Mouse (Mus musculus): Measurements from ENCODE around the gene Cbr4. TPM values are rescaled to one million over a fixed set of nuclear protein-coding genes. Genes with fewer than 3 reads are reported as not detected.

Cbr4 gene
- polyA plus RNA-seq, 1 experiment from 2014 or later = 37.7 TPM

DNA sequence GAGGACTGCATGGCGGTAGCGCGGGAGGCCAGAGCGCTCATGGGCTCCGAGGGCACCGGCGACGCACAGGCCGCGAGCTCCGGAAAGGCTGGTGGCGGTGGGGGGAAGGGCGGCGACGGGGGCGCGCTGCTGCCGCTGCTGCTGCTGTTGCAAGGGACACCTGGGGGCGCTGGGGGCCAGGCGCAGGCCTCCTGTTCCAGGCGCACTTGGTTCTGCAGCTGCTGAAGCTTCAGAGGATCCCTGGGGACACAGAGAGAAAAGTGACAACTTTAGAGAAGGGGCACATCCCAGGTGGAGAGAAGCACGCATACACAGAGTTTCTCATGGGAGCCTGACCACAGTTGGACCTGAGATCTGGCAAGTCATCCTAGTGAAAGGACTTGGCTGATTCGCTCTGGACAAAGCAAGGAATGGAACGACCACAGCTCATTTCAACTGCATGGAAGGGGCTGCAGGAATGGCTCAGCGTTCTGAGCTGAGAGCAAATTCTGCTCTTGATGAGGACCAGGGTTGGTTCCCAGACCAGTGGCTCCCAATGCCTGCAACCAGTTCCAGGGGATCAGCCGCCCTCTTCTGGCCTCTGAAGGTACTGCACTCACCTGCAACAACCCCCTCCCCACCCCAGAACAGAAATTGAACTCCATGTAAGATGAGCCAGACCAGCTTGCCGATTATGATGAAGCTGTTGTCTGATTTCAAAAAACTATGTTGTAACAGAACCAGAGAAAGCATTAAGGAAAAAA lies 62.6 kb downstream of the Cbr4 start:
- 63% methylated on average over 27 of the region's 27 CpGs for WGBS
- H3K4me2 ChIP-seq (replicated peaks; ENCODE audit: low read depth, low read length) = no peak overlapping the region
- no peaks in the 10 kb centered on the region for H3K27me3 ChIP-seq (replicated peaks; ENCODE audit: insufficient read depth, low read length)
- ATAC-seq = no peak
- no peaks in the 10 kb centered on the region; the same call in 1 of the 2 replicates for H3K4me1 ChIP-seq (ENCODE audit: insufficient read depth, low read depth, low read length)
- H3K4me3 ChIP-seq (ENCODE audit: low read depth, low read length) = no peak overlapping the region
- 0 out of 2 replicates have a peak, but pooled peaks cover 7% of the 10 kb centered on the region for H3K36me3 ChIP-seq (ENCODE audit: insufficient read depth, low read length)
- no peak overlapping the region for H3K27ac ChIP-seq (ENCODE audit: low read length)
- no peaks in the 10 kb centered on the region for H3K9me3 ChIP-seq (ENCODE audit: low read length)
- no peak for TF ChIP-seq EP300 (IDR thresholded peaks at IDR 0.05)
- TF ChIP-seq CTCF (IDR thresholded peaks at IDR 0.05) = peak; percentile 58
- DNase-seq (ENCODE audit: low spot score) = no peak
- no peak overlapping the region for H3K9ac ChIP-seq (replicated peaks; ENCODE audit: low read depth)

DNA sequence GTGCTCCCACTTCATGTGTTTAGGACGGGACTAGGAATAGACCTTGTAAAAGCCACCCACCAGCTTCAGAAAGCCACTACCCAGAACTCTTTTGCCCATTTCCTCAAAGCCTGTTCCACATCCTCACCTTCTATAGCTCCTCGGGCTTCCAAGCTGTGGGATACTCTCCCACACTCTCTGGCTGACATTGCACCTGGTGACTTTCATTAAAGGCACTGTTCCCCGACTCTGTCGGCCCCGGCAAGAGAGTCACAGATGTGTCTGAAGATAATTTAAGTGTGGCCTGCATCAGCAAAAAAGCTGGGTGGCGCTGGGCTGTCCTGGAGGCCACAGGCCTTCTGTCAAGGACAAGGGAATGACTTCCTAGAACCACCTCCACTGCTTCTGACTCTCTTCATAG lies 64.7 kb downstream of the Cbr4 start:
- no peak overlapping the region for H3K4me2 ChIP-seq (replicated peaks; ENCODE audit: low read depth, low read length)
- no peak overlapping the region for H3K27ac ChIP-seq (ENCODE audit: low read length)
- H3K4me1 ChIP-seq (ENCODE audit: insufficient read depth, low read depth, low read length) = no peaks in the 10 kb centered on the region; the same call in 1 of the 2 replicates
- 66% methylated on average over 6 of the region's 6 CpGs for WGBS
- no peak overlapping the region for H3K4me3 ChIP-seq (ENCODE audit: low read depth, low read length)
- H3K27me3 ChIP-seq (replicated peaks; ENCODE audit: insufficient read depth, low read length) = no peaks in the 10 kb centered on the region
- ATAC-seq (no peak), DNase-seq (ENCODE audit: low spot score) (no peak)
- H3K36me3 ChIP-seq (ENCODE audit: insufficient read depth, low read length) = 0 out of 2 replicates have a peak, but pooled peaks cover 7% of the 10 kb centered on the region
- TF ChIP-seq EP300 (IDR thresholded peaks at IDR 0.05) = no peak
- no peak for TF ChIP-seq CTCF (IDR thresholded peaks at IDR 0.05)
- no peak overlapping the region for H3K9ac ChIP-seq (replicated peaks; ENCODE audit: low read depth)
- no peaks in the 10 kb centered on the region for H3K9me3 ChIP-seq (ENCODE audit: low read length)

DNA sequence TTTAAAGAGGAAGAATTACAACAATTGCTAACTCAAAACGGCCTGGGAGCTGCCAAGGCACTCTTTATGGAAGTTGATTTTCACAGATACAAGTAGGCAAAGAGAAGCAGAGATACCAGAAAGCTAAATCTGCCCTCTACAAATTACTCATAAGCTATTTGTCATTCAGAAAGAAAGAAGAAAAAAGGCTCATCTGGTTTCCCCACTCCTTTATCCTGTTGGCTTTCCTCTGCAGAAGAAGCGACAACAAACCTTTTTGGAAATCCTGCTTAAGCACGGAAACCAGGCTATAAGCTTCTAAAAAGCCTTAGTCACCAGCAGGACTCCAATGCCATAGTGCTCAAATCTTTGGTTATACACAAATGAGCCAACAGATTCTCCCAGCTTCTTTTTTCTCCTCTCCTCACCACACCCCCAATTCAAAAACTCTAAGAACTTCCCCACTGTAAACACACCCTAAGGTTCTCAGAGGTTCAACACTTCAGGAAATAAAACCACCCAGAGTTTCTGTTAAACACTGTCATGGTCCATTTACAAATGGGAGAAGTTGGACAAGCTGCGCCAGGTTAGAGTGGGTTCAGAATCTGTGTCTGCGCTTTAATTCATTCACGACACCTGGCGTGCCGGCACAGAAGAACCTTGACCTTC lies 65.3 kb downstream of the Cbr4 start:
- 82% methylated on average over 8 of the region's 8 CpGs for WGBS
- Histone ChIP-seq H3K36me3 (ENCODE audit: insufficient read depth, low read length) (0 out of 2 replicates have a peak, but pooled peaks cover 7% of the 10 kb centered on the region), H3K4me1 (ENCODE audit: insufficient read depth, low read depth, low read length) (no peaks in the 10 kb centered on the region; the same call in 1 of the 2 replicates), H3K27me3 (replicated peaks; ENCODE audit: insufficient read depth, low read length) (no peaks in the 10 kb centered on the region), H3K9ac (replicated peaks; ENCODE audit: low read depth) (no peak overlapping the region), H3K27ac (ENCODE audit: low read length) (peak overlapping the region; percentile 3; the same call in 1 of the 2 replicates), H3K4me3 (ENCODE audit: low read depth, low read length) (no peak overlapping the region), H3K9me3 (ENCODE audit: low read length) (no peaks in the 10 kb centered on the region), H3K4me2 (replicated peaks; ENCODE audit: low read depth, low read length) (no peak overlapping the region)
- DNase-seq (ENCODE audit: low spot score) (no peak), ATAC-seq (no peak)
- TF ChIP-seq EP300 (IDR thresholded peaks at IDR 0.05) (no peak), CTCF (IDR thresholded peaks at IDR 0.05) (no peak)

DNA sequence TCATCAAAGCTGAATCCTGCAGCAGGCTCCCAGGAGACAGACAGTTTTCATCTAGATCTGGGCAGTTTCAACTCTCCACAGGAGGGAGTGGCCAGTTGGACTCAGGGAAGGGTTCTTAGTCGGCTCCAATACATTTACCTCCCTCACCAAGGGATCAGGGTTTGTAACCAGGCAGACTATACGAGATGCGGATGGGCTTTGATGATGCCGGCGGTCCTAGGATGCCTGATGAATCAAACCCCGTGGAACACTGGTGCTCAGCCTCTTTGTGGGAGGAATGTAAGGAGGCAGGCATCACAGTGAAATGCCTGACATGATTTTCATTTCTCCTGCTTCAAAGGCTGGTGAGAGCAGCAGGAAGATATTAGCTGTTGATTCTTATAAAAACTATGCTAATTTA lies 67.8 kb downstream of the Cbr4 start:
- H3K4me3 ChIP-seq (ENCODE audit: low read depth, low read length) = no peak overlapping the region
- H3K36me3 ChIP-seq (ENCODE audit: insufficient read depth, low read length) = no peaks in the 10 kb centered on the region
- peaks cover 7% of the 10 kb centered on the region; the same call in 1 of the 2 replicates for H3K4me1 ChIP-seq (ENCODE audit: insufficient read depth, low read depth, low read length)
- no peak for ATAC-seq
- H3K27ac ChIP-seq (ENCODE audit: low read length) = no peak overlapping the region
- no peak for DNase-seq (ENCODE audit: low spot score)
- no peak overlapping the region for H3K4me2 ChIP-seq (replicated peaks; ENCODE audit: low read depth, low read length)
- H3K9me3 ChIP-seq (ENCODE audit: low read length) = no peaks in the 10 kb centered on the region
- WGBS = 75% methylated on average over 6 of the region's 6 CpGs
- no peaks in the 10 kb centered on the region for H3K27me3 ChIP-seq (replicated peaks; ENCODE audit: insufficient read depth, low read length)
- no peak overlapping the region for H3K9ac ChIP-seq (replicated peaks; ENCODE audit: low read depth)
- TF ChIP-seq EP300 (IDR thresholded peaks at IDR 0.05) (no peak), CTCF (IDR thresholded peaks at IDR 0.05) (no peak)

DNA sequence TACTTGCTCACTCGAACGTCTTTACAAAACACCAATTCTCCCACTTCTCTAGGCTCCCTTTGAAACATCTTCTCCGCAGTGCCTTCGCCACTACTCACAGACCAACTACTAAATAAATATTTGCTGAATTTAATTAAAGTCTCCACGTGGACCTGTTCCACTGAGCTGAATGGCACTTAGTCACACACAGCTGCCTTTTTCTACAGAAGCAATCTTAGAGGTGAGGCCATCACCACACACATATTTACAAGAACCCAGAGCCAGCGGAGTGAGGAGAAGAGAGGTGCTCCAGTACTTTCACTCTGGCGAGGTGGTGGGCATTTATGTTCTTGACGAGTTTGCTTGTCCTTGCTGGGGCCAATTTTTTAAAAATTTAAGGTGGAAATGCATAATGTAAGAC lies 68.7 kb downstream of the Cbr4 start:
- ATAC-seq (no peak), DNase-seq (ENCODE audit: low spot score) (no peak)
- Histone ChIP-seq H3K36me3 (ENCODE audit: insufficient read depth, low read length) (no peaks in the 10 kb centered on the region), H3K4me3 (ENCODE audit: low read depth, low read length) (no peak overlapping the region), H3K4me2 (replicated peaks; ENCODE audit: low read depth, low read length) (no peak overlapping the region), H3K27me3 (replicated peaks; ENCODE audit: insufficient read depth, low read length) (no peaks in the 10 kb centered on the region), H3K4me1 (ENCODE audit: insufficient read depth, low read depth, low read length) (peaks cover 9% of the 10 kb centered on the region; the same call in 1 of the 2 replicates), H3K9me3 (ENCODE audit: low read length) (no peaks in the 10 kb centered on the region), H3K9ac (replicated peaks; ENCODE audit: low read depth) (no peak overlapping the region), H3K27ac (ENCODE audit: low read length) (no peak overlapping the region)
- TF ChIP-seq EP300 (IDR thresholded peaks at IDR 0.05) = no peak
- TF ChIP-seq CTCF (IDR thresholded peaks at IDR 0.05) = no peak
- WGBS = 48% methylated on average over 8 of the region's 8 CpGs

Measured in lung, postnatal 0 days (tissue).